Mouse (Mus musculus) MEL (cell line): ENCODE results near the gene Hba-x.

Experiments
- CHD2 ChIP-seq: IDR thresholded peaks from 2 replicates; pipeline ENCODE4 v1.6.1; 2011; ENCODE audit warnings: low read length, improper control_type of control experiment
- CTCF ChIP-seq, 3 experiments: IDR thresholded peaks in 2 of 3; conservative IDR thresholded peaks in 1 of 3; 2 replicates each; pipeline ENCODE4 v1.5.1; 2011 to 2012; ENCODE audit warnings: low read length in 3 of 3, low read depth in 2 of 3, mild to moderate bottlenecking in 2 of 3, improper control_type of control experiment in 1 of 3, inconsistent platforms in 1 of 3, mixed read lengths in 1 of 3, moderate library complexity in 1 of 3; ENCODE audit not compliant: control insufficient read depth in 1 of 3, insufficient read depth in 1 of 3, poor library complexity in 1 of 3, severe bottlenecking in 1 of 3
- EP300 ChIP-seq, 2 experiments: IDR thresholded peaks; 2 replicates each; pipeline ENCODE4 v1.6.1; 2011; ENCODE audit warnings: improper control_type of control experiment in 2 of 2, low read length in 2 of 2, low read depth in 1 of 2, mild to moderate bottlenecking in 1 of 2
- GATA1 ChIP-seq: IDR thresholded peaks from 2 replicates; pipeline ENCODE4 v1.6.1; 2011; ENCODE audit warnings: low read depth, low read length, improper control_type of control experiment
- MEF2A ChIP-seq: IDR thresholded peaks from 2 replicates; pipeline ENCODE4 v1.6.1; 2014; ENCODE audit warnings: low read depth, mild to moderate bottlenecking, inconsistent platforms, low read length, improper control_type of control experiment; ENCODE audit not compliant: poor library complexity, insufficient replicate concordance, severe bottlenecking; ENCODE audit errors: extremely low read depth
- MXI1 ChIP-seq: IDR thresholded peaks from 2 replicates; pipeline ENCODE4 v1.6.1; 2011; ENCODE audit warnings: mild to moderate bottlenecking, low read depth, low read length, improper control_type of control experiment
- NELFE ChIP-seq: IDR thresholded peaks from 2 replicates; pipeline ENCODE4 v1.6.1; 2011; ENCODE audit warnings: low read depth, low read length, improper control_type of control experiment
- NRF1 ChIP-seq: IDR thresholded peaks from 2 replicates; pipeline ENCODE4 v1.6.1; 2014; ENCODE audit warnings: low read depth, mild to moderate bottlenecking, inconsistent platforms, low read length, improper control_type of control experiment, moderate library complexity; ENCODE audit not compliant: poor library complexity, insufficient read depth, severe bottlenecking
- RAD21 ChIP-seq: IDR thresholded peaks from 2 replicates; pipeline ENCODE4 v1.6.1; 2011; ENCODE audit warnings: mild to moderate bottlenecking, low read depth, low read length, improper control_type of control experiment
- USF1 ChIP-seq: IDR thresholded peaks from 2 replicates; pipeline ENCODE4 v1.6.1; 2014; ENCODE audit warnings: low read depth, mild to moderate bottlenecking, inconsistent platforms, low read length, improper control_type of control experiment, moderate library complexity
- ZC3H11A ChIP-seq: IDR thresholded peaks from 2 replicates; pipeline ENCODE4 v1.6.1; 2012; ENCODE audit warnings: low read depth, mild to moderate bottlenecking, inconsistent platforms, low read length, improper control_type of control experiment

DNA sequence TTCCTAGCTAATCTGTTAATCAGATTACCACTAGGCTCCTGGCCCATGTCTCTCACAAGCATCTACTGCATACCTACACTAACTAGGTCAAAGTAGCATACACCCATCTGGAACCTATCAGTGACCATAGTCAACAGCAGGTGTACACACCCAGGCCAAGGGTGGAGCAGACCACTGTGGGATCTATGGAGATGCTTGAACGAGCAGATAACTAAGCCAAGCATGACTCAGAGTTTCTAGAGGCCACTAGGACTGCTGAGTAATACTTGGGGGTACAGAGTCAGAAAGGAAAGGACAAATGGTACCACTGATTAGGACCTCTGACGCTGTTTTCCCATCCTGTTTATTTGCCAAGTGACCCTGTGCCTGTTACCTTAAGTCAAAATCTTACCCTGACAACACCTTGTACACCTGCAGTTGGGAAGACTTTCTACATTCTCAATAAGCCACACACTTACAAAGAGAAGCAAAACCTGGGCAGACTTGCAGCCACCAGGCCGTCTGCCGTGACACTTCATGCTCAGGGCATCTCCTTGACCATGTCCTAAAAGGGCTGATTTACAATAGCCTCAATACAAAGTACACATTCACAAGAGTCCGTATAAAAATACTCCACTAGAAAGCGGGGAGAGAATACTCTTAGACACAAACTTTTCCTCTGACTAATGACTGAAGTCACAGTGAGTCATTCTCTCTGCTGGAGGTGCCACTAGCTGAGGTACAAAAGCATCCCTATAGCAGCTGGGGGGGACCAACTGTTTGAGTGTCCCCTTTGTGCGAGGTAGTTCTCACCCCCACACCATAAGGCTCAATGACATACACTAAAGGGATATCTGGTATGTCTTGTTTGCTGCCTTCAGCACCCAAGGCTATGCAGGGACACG lies 25.1 kb upstream of the Hba-x start:
- TF ChIP-seq CHD2 = no peak
- TF ChIP-seq CTCF (IDR thresholded peaks at IDR 0.05 in 2 of 3, conservative IDR thresholded peaks at IDR 0.05 in 1 of 3; ENCODE audit: control insufficient read depth in 1 of 3, insufficient read depth in 1 of 3, low read depth in 2 of 3, low read length in 3 of 3, poor library complexity in 1 of 3, severe bottlenecking in 1 of 3) = no peak
- no peak for TF ChIP-seq NELFE
- TF ChIP-seq MEF2A = no peak
- peak; percentile 94 for TF ChIP-seq GATA1
- no peak for TF ChIP-seq MXI1
- no peak for TF ChIP-seq USF1
- no peak for TF ChIP-seq NRF1
- TF ChIP-seq EP300 (IDR thresholded peaks at IDR 0.05; ENCODE audit: low read depth in 1 of 2, low read length in 2 of 2) = peak; percentile 97 to 99
- no peak for TF ChIP-seq ZC3H11A
- no peak for TF ChIP-seq RAD21
